Mouse (Mus musculus) liver, adult 2 months (tissue): ENCODE data around the gene Tango2.

Experiments used
- CTCF ChIP-seq: fragments of 200-500 bp; IDR thresholded peaks from 2 replicates; pipeline ENCODE4 v1.5.1; 2011; ENCODE audit warnings: low read depth, low read length, control low read depth
- POLR2A ChIP-seq: fragments of 200-500 bp; IDR thresholded peaks from 2 replicates; pipeline ENCODE4 v1.6.1; 2011; ENCODE audit warnings: low read length, control low read depth; ENCODE audit not compliant: insufficient read depth; ENCODE audit errors: extremely low read depth

DNA sequence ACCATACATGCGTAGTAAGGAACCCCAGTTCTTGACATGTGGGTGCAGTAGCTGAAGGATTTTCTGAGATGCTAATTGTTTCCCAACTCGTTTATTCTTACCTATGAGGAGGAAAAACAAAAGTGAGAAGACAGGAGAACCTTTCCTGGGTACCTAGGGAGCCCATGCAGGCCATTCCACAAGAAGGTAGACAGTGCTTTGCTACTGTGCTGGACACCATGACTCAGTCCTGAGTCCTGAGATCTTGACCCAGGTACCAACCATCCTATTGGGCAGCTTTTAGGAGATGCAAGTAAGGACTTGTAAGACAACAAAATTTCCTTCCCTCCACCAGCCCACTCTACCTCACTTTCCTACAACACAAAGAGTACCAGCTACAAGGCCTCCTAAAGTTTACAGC lies 89.7 kb downstream of the Tango2 start, which contains the start of gene Gm49776:
- TF ChIP-seq CTCF (no peak), POLR2A (no peak)
